Mouse (Mus musculus) liver, embryonic 14.5 days (tissue): ENCODE measurements around the gene Ap1s3. TPM values are rescaled to one million over a fixed set of nuclear protein-coding genes. Genes with fewer than 3 reads are reported as not detected.

Experiments used
- ATAC-seq: fragments of 200-750 bp; cut with Nextera tagmentation; 2 replicates; pipeline ENCODE4 v1.8.0; 2017; ENCODE audit warnings: moderate number of reproducible peaks, mild to moderate bottlenecking, moderate library complexity; ENCODE audit not compliant: insufficient read depth
- DNase-seq, 3 experiments: peaks; one replicate each; pipeline ENCODE4 v3.0.0-alpha.2; 2012 to 2013; ENCODE audit warnings: low read depth in 3 of 3, low spot score in 3 of 3
- H3K27ac ChIP-seq: fragments of 300-500 bp; sonication (generic); 2 replicates; pipeline ENCODE4 v1.5.1; 2014; ENCODE audit warnings: moderate library complexity, mild to moderate bottlenecking, control low read depth, inconsistent platforms
- H3K27me3 ChIP-seq: fragments of 300-500 bp; sonication (generic); 2 replicates; pipeline ENCODE4 v1.6.1; 2014; ENCODE audit warnings: mild to moderate bottlenecking, low read length, moderate library complexity; ENCODE audit not compliant: control insufficient read depth, insufficient read depth
- H3K36me3 ChIP-seq: fragments of 300-500 bp; sonication (generic); replicated peaks from 2 replicates; pipeline ENCODE4 v1.6.1; 2014; ENCODE audit warnings: low read depth; ENCODE audit not compliant: control insufficient read depth, insufficient read depth
- H3K4me1 ChIP-seq, 2 experiments: fragments of 200-500 bp in 1 of 2; fragments of 300-500 bp in 1 of 2; sonication (generic) in 1 of 2; replicated peaks; 2 replicates each; pipeline ENCODE4 v1.6.1; 2012 to 2014; ENCODE audit warnings: antibody characterized with exemption in 1 of 2, inconsistent platforms in 1 of 2, low read length in 1 of 2; ENCODE audit not compliant: control insufficient read depth in 2 of 2, insufficient read depth in 2 of 2
- H3K4me2 ChIP-seq: fragments of 300-500 bp; sonication (generic); 2 replicates; pipeline ENCODE4 v1.6.1; 2014; ENCODE audit warnings: low read depth, mild to moderate bottlenecking, control low read depth, moderate library complexity
- H3K4me3 ChIP-seq, 2 experiments: fragments of 200-500 bp in 1 of 2; fragments of 300-500 bp in 1 of 2; sonication (generic) in 1 of 2; 2 replicates each; pipeline ENCODE4 v1.5.1; 2012 to 2014; ENCODE audit warnings: low read depth in 2 of 2, low read length in 2 of 2, mild to moderate bottlenecking in 2 of 2, control low read depth in 1 of 2, inconsistent platforms in 1 of 2, moderate library complexity in 1 of 2; ENCODE audit not compliant: insufficient read depth in 1 of 2
- H3K9ac ChIP-seq: fragments of 300-500 bp; sonication (generic); replicated peaks from 2 replicates; pipeline ENCODE4 v1.6.1; 2014; ENCODE audit warnings: mild to moderate bottlenecking, control low read depth, moderate library complexity
- H3K9me3 ChIP-seq: fragments of 300-500 bp; sonication (generic); 2 replicates; pipeline ENCODE4 v1.6.1; 2016; ENCODE audit warnings: low read length, mixed read lengths; ENCODE audit not compliant: control insufficient read depth
- CTCF ChIP-seq: IDR thresholded peaks from 2 replicates; pipeline ENCODE4 v1.5.1; 2016; ENCODE audit warnings: antibody characterized with exemption, low read depth, control low read depth
- EP300 ChIP-seq: IDR thresholded peaks from 2 replicates; pipeline ENCODE4 v1.6.1; 2016; ENCODE audit warnings: antibody characterized with exemption, low read depth
- WGBS: fragments of 180-500 bp; shearing (Covaris S2); extraction: QIAGEN DNeasy Blood & Tissue Kit; methylation state at CpG from one replicate; pipeline ENCODE4 v1.1.7; 2014; ENCODE audit not compliant: insufficient replicate concordance; 5-methylcytosine and 5-hydroxymethylcytosine counted together
- polyA plus RNA-seq, 2 experiments: library from polyadenylated mRNA; depleted of rRNA in 1 of 2; stranded (reverse) in 1 of 2; unstranded in 1 of 2; fragments of >200 nt; fragmentation: Nextera tagmentation in 1 of 2; extraction: Ambion mirVana in 1 of 2; gene quantifications; 2 replicates each; pipeline versions ENCODE4 v1.2.1 to v1.2.3; 2012 to 2014

Ap1s3 gene
- polyA plus RNA-seq, 2 experiments: 0.39 to 1.6 TPM

DNA sequence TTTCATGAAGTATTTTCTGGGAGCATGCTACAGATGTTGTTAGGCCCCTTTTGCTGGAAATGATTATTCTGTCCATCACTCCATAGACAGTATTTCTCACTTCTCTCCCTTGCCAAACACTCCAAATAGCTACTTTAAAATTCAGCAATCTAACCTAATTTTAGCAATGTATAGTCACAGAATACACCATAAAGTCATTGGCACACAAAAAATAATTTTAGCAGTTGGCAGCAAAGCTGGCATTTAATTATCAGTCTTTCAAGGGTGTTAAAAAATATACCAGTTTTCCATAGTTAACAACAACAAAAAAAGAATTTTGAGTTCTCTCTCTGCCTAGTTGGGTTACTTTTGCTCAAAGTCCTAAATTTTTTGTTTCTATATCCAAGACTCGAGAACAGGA, 14.4 kb downstream of the Ap1s3 start:
- no peaks in the 10 kb centered on the region for H3K9me3 ChIP-seq
- DNase-seq: no peak
- TF ChIP-seq EP300: no peak
- TF ChIP-seq CTCF: no peak
- H3K4me2 ChIP-seq: no peak overlapping the region
- H3K9ac ChIP-seq: no peak overlapping the region
- ATAC-seq: no peak
- H3K27ac ChIP-seq: no peak overlapping the region
- H3K4me1 ChIP-seq: no peaks in the 10 kb centered on the region
- no peak overlapping the region for H3K4me3 ChIP-seq
- H3K27me3 ChIP-seq: no peaks in the 10 kb centered on the region
- WGBS: 52% methylated on average over 1 of the region's 1 CpGs
- no peaks in the 10 kb centered on the region for H3K36me3 ChIP-seq

DNA sequence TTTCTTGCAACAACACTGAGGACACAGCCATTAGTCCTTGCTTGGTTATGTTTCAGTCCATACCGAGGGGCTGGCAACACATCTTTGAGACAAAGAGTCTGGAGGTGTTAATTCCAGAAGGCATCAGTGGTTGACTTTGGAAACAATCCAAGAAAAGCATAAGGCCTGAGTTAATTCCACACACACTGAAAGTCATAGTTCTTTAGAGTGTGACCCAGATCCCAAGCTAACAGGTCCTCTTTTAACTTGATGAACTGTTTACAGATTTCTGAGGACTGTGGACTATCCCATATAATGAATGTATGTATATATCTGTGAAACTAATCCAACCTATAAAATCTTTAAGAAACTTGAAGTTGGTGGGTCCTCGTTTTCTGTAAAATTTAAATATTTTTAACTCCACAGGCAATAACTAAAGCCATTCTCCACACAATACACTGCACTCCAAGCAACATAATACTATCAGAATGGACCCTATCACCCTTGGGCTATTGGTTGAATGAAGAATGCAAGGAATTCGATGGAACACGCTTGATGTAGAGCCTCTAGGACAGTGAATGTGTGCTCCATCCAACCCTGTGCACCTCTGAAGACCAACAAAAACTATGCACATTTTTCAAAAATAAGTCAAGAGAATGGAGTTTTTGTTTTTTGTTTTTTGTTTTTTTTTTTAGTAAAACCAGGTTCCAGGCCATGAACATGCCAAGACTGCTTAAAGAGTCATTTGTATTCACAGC, 15.8 kb downstream of the Ap1s3 start:
- H3K4me3 ChIP-seq: no peak overlapping the region
- 58% methylated on average over 4 of the region's 4 CpGs for WGBS
- TF ChIP-seq EP300: no peak
- TF ChIP-seq CTCF: no peak
- H3K27ac ChIP-seq: no peak overlapping the region
- DNase-seq (no peak), ATAC-seq (no peak)
- no peaks in the 10 kb centered on the region for H3K27me3 ChIP-seq
- no peaks in the 10 kb centered on the region for H3K4me1 ChIP-seq
- H3K4me2 ChIP-seq: no peak overlapping the region
- no peaks in the 10 kb centered on the region for H3K36me3 ChIP-seq
- H3K9ac ChIP-seq: no peak overlapping the region
- no peaks in the 10 kb centered on the region for H3K9me3 ChIP-seq

DNA sequence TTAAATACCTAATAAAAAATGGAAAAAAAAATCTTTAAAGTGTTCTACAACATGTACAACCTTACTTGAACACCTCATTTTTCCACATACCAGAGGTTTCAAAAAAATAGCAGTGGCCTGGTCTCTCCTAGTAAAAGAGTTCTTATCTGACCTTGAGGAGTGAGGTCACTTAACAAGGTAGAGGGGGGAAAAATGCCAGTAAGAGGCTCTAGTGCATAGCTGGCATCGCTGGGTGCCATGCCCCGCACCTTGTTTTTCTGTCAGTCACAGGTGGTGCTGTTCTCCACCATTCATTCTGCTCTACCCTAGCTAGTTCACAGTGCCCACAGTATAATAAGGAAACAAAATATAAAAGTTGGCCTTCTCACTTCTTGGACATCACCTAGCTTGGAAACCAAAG, 16.8 kb downstream of the Ap1s3 start:
- DNase-seq (no peak), ATAC-seq (no peak)
- TF ChIP-seq EP300: no peak
- TF ChIP-seq CTCF: no peak
- Histone ChIP-seq H3K4me1 (no peaks in the 10 kb centered on the region), H3K27ac (no peak overlapping the region), H3K9me3 (no peaks in the 10 kb centered on the region), H3K4me2 (no peak overlapping the region), H3K36me3 (no peaks in the 10 kb centered on the region), H3K9ac (no peak overlapping the region), H3K27me3 (no peaks in the 10 kb centered on the region), H3K4me3 (no peak overlapping the region)
- WGBS: 88% methylated on average over 2 of the region's 2 CpGs

DNA sequence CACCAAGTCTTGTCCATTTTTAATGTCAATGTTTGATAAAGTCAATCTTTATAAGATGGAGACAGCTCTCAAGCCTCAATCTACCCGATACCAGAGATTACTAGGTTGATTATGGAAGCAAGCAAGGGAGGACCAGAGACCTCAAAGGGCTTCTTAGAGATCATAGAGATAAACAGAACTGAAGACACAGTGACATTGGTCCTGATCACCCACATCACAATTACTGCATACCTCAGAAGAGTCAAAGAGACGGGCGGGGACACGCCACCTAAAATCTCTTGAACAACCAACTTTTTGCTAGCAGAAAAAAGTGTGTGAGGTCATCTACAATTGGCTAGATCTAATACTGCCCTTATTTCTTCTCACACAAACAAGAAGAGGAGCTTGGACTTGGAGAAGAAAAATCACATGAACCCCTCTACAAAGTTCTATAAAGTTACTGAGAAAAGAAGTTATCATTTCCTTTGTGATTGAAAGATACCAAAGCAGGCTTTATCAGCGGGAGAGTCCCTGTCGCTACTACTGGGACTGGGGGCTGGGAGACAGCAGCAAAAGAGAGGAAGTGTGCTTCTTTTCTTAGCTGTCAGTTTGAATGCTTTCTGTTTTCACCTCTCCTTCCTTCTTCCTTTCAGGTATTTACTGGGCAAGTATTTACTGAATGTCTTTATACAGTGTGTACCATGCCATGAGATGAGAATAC, 28.2 kb downstream of the Ap1s3 start:
- 44% methylated on average over 6 of the region's 6 CpGs for whole genome bisulfite sequencing
- TF ChIP-seq CTCF: no peak
- TF ChIP-seq EP300: no peak

GRCm38 (mm10) chr1:79642680-79643079, 29.1 kb downstream of the Ap1s3 start:
- no peak overlapping the region for H3K27ac ChIP-seq
- no peak overlapping the region for H3K4me3 ChIP-seq
- H3K36me3 ChIP-seq: no peaks in the 10 kb centered on the region
- ATAC-seq (no peak), DNase-seq (no peak)
- TF ChIP-seq CTCF (no peak), EP300 (no peak)
- no peaks in the 10 kb centered on the region for H3K9me3 ChIP-seq
- H3K9ac ChIP-seq: no peak overlapping the region
- WGBS: 70% methylated on average over 3 of the region's 3 CpGs
- no peaks in the 10 kb centered on the region for H3K27me3 ChIP-seq
- no peak overlapping the region for H3K4me2 ChIP-seq
- H3K4me1 ChIP-seq: peaks cover 0 to 2% of the 10 kb centered on the region in 2 experiments; a peak in 1 of 4 replicates

More for the DNA sequence above, 28.2 kb downstream of the Ap1s3 start:
- H3K4me1 ChIP-seq: peaks cover 0 to 2% of the 10 kb centered on the region in 2 experiments; a peak in 1 of 4 replicates
- H3K9ac ChIP-seq: no peak overlapping the region
- no peak for ATAC-seq
- no peaks in the 10 kb centered on the region for H3K27me3 ChIP-seq
- no peak overlapping the region for H3K27ac ChIP-seq
- no peak overlapping the region for H3K4me3 ChIP-seq
- no peaks in the 10 kb centered on the region for H3K9me3 ChIP-seq
- no peak overlapping the region for H3K4me2 ChIP-seq
- H3K36me3 ChIP-seq: no peaks in the 10 kb centered on the region
- no peak for DNase-seq
